Mouse (Mus musculus) spleen, adult 2 months (tissue): ENCODE results near the gene Tdpoz3. TPM values are rescaled to one million over a fixed set of nuclear protein-coding genes. Genes with fewer than 3 reads are reported as not detected.
"Not testable (repeated sequence)": the region's sequence is repeated elsewhere in the genome, so short reads cannot be mapped to it uniquely, and the experiment has no call there.

Source experiments
- DNase-seq, 2 experiments: peaks; one replicate each; pipeline versions ENCODE4 v3.0.0 to v3.0.0-alpha.2; 2012 to 2021; ENCODE audit warnings: low spot score in 2 of 2, low read depth in 1 of 2
- H3K27ac ChIP-seq: fragments of 200-500 bp; 2 replicates; pipeline ENCODE4 v1.5.1; 2012; ENCODE audit warnings: low read length, inconsistent platforms; ENCODE audit not compliant: insufficient read depth
- H3K27me3 ChIP-seq: fragments of 200-500 bp; 2 replicates; pipeline ENCODE4 v1.6.1; 2012; ENCODE audit warnings: mild to moderate bottlenecking, moderate library complexity, low read length, inconsistent platforms; ENCODE audit not compliant: control insufficient read depth, insufficient read depth
- H3K36me3 ChIP-seq: fragments of 200-500 bp; 2 replicates; pipeline ENCODE4 v1.6.1; 2012; ENCODE audit warnings: mild to moderate bottlenecking, low read length, inconsistent platforms; ENCODE audit not compliant: control insufficient read depth, insufficient read depth
- H3K4me1 ChIP-seq: fragments of 200-500 bp; 2 replicates; pipeline ENCODE4 v1.6.1; 2011; ENCODE audit warnings: inconsistent platforms; ENCODE audit not compliant: control insufficient read depth, insufficient read depth, insufficient read length
- H3K4me3 ChIP-seq: fragments of 200-500 bp; 2 replicates; pipeline ENCODE4 v1.5.1; 2011; ENCODE audit warnings: mild to moderate bottlenecking, inconsistent platforms; ENCODE audit not compliant: insufficient read depth, insufficient read length; ENCODE audit errors: extremely low read depth
- WGBS: fragments of 180-500 bp; shearing (Covaris S2); methylation state at CpG from one replicate; pipeline ENCODE4 v1.1.7; 2018; 5-methylcytosine and 5-hydroxymethylcytosine counted together
- polyA plus RNA-seq: library from polyadenylated mRNA; depleted of rRNA; stranded (reverse); fragments of >200 nt; gene quantifications from 2 replicates; pipeline ENCODE4 v1.2.3, GENCODE M21; 2012; rRNA removed

Tdpoz3 gene
- polyA plus RNA-seq: not detected in 2 replicates

DNA sequence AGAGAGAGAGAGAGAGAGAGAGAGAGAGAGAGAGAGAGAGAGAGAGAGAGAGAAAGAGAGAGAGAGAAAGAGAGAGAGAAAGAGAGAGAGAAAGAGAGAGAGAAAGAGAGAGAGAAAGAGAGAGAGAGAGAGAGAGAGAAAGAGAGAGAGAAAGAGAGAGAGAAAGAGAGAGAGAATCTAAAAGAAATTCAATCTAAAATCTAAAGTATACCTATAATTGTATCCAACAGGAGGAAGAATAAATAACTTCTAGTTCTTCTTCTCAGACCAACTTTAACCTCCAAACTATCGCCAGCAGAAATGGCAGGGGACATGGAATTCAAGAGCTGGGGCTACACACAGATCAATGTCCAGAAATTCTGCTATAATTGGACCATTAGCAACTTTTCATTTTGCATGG lies at the start of gene Tdpoz3:
Gene Tdpoz3, plus strand, starts transcription at position 301 of the 400 bp plus-strand sequence.
- not testable (repeated sequence) for H3K4me1 ChIP-seq, H3K36me3 ChIP-seq

GRCm38 (mm10) chr3:93796098-93796497 lies 29.7 kb upstream of the Tdpoz3 start, which contains the start of gene Tdpoz4:
Tdpoz4 (plus strand) TSS chr3:93796398.
- DNase-seq, H3K4me3 ChIP-seq, H3K4me1 ChIP-seq, H3K27ac ChIP-seq, H3K27me3 ChIP-seq, H3K36me3 ChIP-seq: not testable (repeated sequence)

More for the DNA sequence above, at the start of gene Tdpoz3:
- DNase-seq, H3K27me3 ChIP-seq, H3K4me3 ChIP-seq, H3K27ac ChIP-seq: not testable (repeated sequence)
- 81% methylated on average over 1 of the region's 1 CpGs for WGBS

DNA sequence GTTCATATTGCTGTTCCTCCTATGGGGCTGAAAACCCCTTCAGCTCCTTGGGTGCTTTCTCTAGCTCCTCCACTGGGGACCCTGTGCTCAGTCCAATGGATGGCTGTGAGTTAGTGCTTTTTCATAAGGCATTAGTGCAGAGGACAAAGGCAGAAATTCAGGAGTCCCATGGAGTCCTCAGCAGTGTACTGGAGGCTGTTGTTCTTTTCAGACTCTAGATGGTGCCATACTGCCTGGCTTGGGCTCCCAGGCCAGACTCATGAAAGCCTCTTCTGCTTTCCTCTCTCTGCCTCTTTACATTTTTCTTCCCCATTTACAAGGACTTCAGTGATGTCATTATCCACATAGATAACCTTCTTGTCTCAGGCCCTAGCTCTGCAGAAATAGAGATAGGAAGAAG lies 12.5 kb upstream of the Tdpoz3 start:
- not testable (repeated sequence) for H3K4me1 ChIP-seq, H3K27ac ChIP-seq, H3K36me3 ChIP-seq, DNase-seq, H3K4me3 ChIP-seq, H3K27me3 ChIP-seq

DNA sequence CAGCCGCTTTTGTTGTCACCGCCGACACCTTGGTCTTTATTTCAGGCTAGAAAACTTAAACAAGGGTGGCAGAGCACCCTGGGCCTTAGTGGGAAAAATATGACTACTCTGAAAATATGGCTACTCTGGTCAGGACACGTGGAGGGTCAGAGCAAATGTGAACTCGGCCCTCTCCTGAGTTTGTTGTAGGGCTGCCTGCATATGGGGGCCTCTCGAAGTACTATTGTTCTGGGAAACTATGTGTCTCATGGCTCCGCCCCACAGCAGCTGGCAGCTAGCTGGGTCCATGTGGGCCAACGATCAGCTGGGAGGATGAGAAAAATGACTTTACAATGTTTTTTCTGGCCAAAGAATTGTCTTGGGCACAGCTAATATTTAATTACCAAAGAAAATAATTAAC lies 33.1 kb downstream of the Tdpoz3 start:
- H3K27ac ChIP-seq, H3K4me1 ChIP-seq, H3K27me3 ChIP-seq, H3K4me3 ChIP-seq, DNase-seq, H3K36me3 ChIP-seq: not testable (repeated sequence)
- 80% methylated on average over 8 of the region's 8 CpGs for WGBS

DNA sequence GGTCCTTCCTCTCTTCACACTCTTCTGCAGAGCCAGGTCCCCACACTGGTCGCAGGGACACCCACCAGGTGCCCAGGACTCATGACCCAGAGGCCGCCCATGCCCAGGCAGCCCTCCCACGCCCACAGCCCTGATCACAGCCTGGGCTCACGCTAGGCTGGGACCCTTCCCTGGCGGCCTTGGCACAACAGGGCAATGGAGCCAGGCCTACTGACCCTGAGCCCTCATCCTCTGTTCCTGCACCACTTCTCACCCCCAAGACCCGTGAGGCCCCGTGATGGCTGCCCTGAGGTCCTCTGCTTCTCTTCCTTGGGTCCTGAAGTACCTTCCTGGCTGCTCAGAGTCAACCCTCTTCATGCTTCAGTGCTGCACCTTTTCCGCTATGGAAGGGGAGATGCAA lies 44.8 kb downstream of the Tdpoz3 start:
- H3K4me3 ChIP-seq, H3K36me3 ChIP-seq, H3K27me3 ChIP-seq, H3K4me1 ChIP-seq, H3K27ac ChIP-seq, DNase-seq: not testable (repeated sequence)
- WGBS: 79% methylated on average over 8 of the region's 8 CpGs

Other genes with a start within 250 kb of the Tdpoz3 start
- gene Tdpoz2, start 173.3 kb upstream of the Tdpoz3 start, polyA plus RNA-seq: not detected in 2 replicates
- gene Tdpoz1, start 149.7 kb upstream of the Tdpoz3 start, polyA plus RNA-seq: not detected in 2 replicates
- not detected in 2 replicates for gene Gm37596, start 132.9 kb upstream of the Tdpoz3 start, polyA plus RNA-seq
- not detected in 2 replicates for gene Gm5773, start 53.0 kb upstream of the Tdpoz3 start, polyA plus RNA-seq
- gene Tdpoz4, start 29.6 kb upstream of the Tdpoz3 start, polyA plus RNA-seq: not detected in 2 replicates
- gene Gm9117, start 117.5 kb downstream of the Tdpoz3 start, polyA plus RNA-seq: not detected in 2 replicates
- not detected in 2 replicates for gene Tdpoz5, start 135.3 kb downstream of the Tdpoz3 start, polyA plus RNA-seq
- gene Gm9125, start 228.9 kb downstream of the Tdpoz3 start, polyA plus RNA-seq: not detected in 2 replicates
- not detected in 2 replicates for gene Gm10697, start 246.6 kb downstream of the Tdpoz3 start, polyA plus RNA-seq